Mouse (Mus musculus) lung, adult 18-20 months (tissue): ENCODE results near the gene Olfr474.
"Not testable (repeated sequence)": the region's sequence is repeated elsewhere in the genome, so short reads cannot be mapped to it uniquely, and the experiment has no call there.

ENCODE experiments used
- DNase-seq, 2 experiments: peaks; one replicate each; pipeline ENCODE4 v3.0.0; 2022; ENCODE audit warnings: mixed read lengths in 2 of 2

Olfr474 gene

DNA sequence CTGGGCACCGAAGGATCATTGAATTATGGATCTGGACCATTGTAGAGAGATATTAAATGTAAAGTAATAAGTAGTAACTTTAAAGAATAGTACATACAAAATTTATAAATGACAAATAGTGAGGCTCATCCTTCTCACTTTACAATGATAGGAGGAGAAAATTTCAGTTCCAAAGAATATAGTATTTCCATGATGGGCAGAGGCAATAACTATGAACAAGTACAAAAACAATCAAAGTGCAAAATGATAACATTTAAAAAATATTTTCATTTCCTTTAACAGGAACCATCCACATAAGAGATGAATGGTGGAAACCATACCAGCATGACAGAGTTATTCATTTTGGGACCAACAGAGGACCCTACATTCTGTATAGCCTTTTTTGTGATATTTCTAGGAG lies at the start of gene Olfr474:
Gene Olfr474, plus strand, starts transcription at position 301 of the 400 bp plus-strand sequence.
- DNase-seq, result no peak

DNA sequence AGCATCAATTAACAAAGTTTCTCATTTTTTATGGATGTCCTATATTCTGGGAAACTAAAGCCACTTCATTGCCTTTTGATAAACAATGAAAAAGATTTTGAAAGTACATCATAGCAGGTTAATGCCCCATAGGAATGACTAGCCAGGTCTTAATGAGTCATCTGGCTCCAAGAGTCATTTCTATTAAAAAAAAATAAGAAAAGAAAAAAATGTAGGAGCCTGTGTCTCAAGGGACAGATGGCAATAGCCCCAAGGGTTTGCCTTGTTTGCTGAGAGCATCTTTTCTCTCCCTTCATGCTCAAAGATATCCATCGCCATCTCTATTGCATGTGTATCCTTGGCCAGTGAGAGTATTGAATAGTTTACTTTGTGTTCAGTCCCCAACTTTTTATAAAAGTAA lies 24.3 kb upstream of the Olfr474 start, which contains the start of gene Olfr473:
Gene Olfr473, plus strand, starts transcription at position 301 of the 400 bp plus-strand sequence.
- no peak for DNase-seq

DNA sequence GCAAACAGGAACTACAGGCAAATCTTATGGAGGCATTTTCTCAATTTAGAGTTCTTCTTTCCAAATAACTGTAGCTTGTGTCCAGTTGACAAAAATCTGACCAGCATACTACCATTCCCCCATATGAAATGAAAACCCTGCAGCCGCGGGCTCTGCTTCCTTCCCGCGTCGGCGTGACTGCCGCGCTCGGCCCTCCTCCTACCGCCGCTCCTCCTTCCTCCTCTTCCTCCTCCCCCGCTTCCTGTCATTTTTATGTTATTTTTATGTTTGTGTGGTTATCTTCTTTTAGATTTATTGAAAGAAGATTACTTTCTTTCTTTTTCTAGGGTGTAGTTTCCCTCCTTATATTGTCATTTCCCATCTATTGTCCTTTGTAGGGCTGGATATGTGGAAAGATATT lies 1.9 kb upstream of the Olfr474 start:
- DNase-seq, result not testable (repeated sequence)

DNA sequence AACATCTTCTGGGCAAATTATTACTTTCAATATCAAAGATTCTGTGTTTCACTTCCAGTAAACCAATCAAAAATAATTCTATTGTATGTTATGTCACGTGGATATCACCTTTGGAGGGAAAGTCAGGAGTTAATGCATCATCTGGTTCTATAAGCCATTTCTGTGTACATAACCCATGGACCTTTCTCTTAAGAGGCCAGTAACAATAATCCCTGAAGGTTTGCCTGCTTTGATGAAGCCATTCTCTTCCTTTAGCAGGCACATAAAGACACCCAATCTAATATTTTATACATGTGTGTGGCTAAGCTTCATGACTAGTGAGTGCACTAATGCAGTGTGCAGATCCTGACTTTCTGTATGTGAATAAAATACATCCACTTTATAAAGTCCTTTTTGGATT lies 10.1 kb downstream of the Olfr474 start, which contains the start of gene Olfr476:
Gene Olfr476, plus strand, starts transcription at position 301 of the 400 bp plus-strand sequence.
- DNase-seq, result no peak

DNA sequence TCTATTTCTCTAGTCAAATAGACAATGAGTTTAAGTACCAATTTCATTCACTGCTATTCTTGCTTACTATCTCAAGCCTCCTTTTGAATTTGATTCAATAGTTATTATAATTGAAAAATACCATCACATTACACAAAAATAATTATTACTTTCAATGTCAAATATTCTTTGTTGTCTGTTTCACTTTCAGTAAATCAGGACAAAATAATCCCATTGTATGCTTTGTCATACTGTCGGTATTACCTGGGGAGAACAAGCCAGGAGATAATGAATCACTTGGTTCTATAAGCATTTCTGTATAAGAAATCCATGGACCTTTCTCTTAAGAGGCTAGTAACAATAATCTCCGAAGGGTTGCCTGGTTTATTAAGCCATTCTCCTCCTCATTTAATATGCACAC lies 31.9 kb downstream of the Olfr474 start, which contains the start of gene Olfr477:
Gene Olfr477, plus strand, starts transcription at position 301 of the 400 bp plus-strand sequence.
- no peak for DNase-seq
